Mouse (Mus musculus) small intestine, adult 2 months (tissue): ENCODE data around the gene Copg2. TPM values are rescaled to one million over a fixed set of nuclear protein-coding genes. Genes with fewer than 3 reads are reported as not detected.
"Not testable (repeated sequence)": the region's sequence is repeated elsewhere in the genome, so short reads cannot be mapped to it uniquely, and the experiment has no call there.

Source experiments
- H3K27ac ChIP-seq: fragments of 200-500 bp; 2 replicates; pipeline ENCODE4 v1.5.1; 2012; ENCODE audit warnings: low read depth, low read length, control low read depth, inconsistent platforms; ENCODE audit not compliant: insufficient read depth
- H3K27me3 ChIP-seq: fragments of 200-500 bp; 2 replicates; pipeline ENCODE4 v1.6.1; 2012; ENCODE audit warnings: mild to moderate bottlenecking, moderate library complexity, low read length, inconsistent platforms; ENCODE audit not compliant: control insufficient read depth, insufficient read depth
- H3K36me3 ChIP-seq: fragments of 200-500 bp; 2 replicates; pipeline ENCODE4 v1.6.1; 2012; ENCODE audit warnings: mild to moderate bottlenecking, low read length, control low read depth, inconsistent platforms; ENCODE audit not compliant: control insufficient read depth, insufficient read depth
- H3K4me1 ChIP-seq: fragments of 200-500 bp; 2 replicates; pipeline ENCODE4 v1.6.1; 2012; ENCODE audit warnings: low read length, inconsistent platforms, mixed read lengths; ENCODE audit not compliant: control insufficient read depth, insufficient read depth, insufficient read length
- H3K4me3 ChIP-seq: fragments of 200-500 bp; 2 replicates; pipeline ENCODE4 v1.5.1; 2012; ENCODE audit warnings: low read depth, mild to moderate bottlenecking, control low read depth, inconsistent platforms, low read length, moderate library complexity
- CTCF ChIP-seq: fragments of 200-500 bp; IDR thresholded peaks from 2 replicates; pipeline ENCODE4 v1.5.1; 2012; ENCODE audit warnings: low read depth, mild to moderate bottlenecking, control low read depth, inconsistent platforms, low read length, moderate library complexity, mixed read lengths; ENCODE audit not compliant: insufficient replicate concordance, insufficient read length; ENCODE audit errors: extremely low read depth
- POLR2A ChIP-seq: fragments of 200-500 bp; IDR thresholded peaks from 2 replicates; pipeline ENCODE4 v1.6.1; 2012; ENCODE audit warnings: low read depth, mild to moderate bottlenecking, control low read depth, inconsistent platforms, low read length, moderate library complexity
- WGBS: fragments of 180-500 bp; shearing (Covaris S2); methylation state at CpG from one replicate; pipeline ENCODE4 v1.1.7; 2018; 5-methylcytosine and 5-hydroxymethylcytosine counted together
- polyA plus RNA-seq: library from polyadenylated mRNA; depleted of rRNA; stranded (reverse); fragments of >200 nt; gene quantifications from 2 replicates; pipeline ENCODE4 v1.2.3, GENCODE M21; 2012

The Copg2 gene
- polyA plus RNA-seq, 1 experiment, result 3.1 TPM

- 75% methylated on average over 2 of the region's 2 CpGs for WGBS
Observed at GRCm38 (mm10) chr6:30832241-30832640, 64.4 kb downstream of the Copg2 start.

DNA sequence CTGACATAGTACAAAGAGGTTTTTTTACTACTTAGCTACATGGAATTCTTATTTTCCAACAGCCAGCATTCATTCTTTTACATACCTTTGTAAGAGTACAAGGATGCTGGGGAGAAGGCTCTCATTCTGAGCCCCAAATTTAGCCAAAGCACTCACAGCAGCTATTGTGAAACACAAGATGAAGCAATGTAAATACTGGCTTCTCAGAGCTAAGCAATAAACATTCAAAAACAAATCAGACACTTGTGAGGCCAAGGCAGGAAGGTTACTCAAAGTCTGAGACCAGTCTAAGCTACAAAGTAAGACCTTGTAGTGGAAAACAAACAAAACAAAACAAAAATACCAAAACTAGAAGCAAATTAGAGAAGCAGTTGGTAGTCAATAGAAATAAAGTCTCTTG lies 83.0 kb downstream of the Copg2 start:
- Histone ChIP-seq H3K27me3 (no peaks in the 10 kb centered on the region), H3K4me1 (no peaks in the 10 kb centered on the region), H3K4me3 (no peak overlapping the region), H3K36me3 (peaks cover 7% of the 10 kb centered on the region; the same call in 1 of the 2 replicates), H3K27ac (no peak overlapping the region)
- TF ChIP-seq POLR2A (no peak), CTCF (no peak)

More at GRCm38 (mm10) chr6:30832241-30832640, 64.4 kb downstream of the Copg2 start:
- peaks cover 2% of the 10 kb centered on the region for H3K36me3 ChIP-seq
- H3K4me1 ChIP-seq, result no peaks in the 10 kb centered on the region
- H3K4me3 ChIP-seq, result no peak overlapping the region
- no peak for TF ChIP-seq CTCF
- TF ChIP-seq POLR2A, result no peak
- H3K27ac ChIP-seq, result no peak overlapping the region
- H3K27me3 ChIP-seq, result no peaks in the 10 kb centered on the region

DNA sequence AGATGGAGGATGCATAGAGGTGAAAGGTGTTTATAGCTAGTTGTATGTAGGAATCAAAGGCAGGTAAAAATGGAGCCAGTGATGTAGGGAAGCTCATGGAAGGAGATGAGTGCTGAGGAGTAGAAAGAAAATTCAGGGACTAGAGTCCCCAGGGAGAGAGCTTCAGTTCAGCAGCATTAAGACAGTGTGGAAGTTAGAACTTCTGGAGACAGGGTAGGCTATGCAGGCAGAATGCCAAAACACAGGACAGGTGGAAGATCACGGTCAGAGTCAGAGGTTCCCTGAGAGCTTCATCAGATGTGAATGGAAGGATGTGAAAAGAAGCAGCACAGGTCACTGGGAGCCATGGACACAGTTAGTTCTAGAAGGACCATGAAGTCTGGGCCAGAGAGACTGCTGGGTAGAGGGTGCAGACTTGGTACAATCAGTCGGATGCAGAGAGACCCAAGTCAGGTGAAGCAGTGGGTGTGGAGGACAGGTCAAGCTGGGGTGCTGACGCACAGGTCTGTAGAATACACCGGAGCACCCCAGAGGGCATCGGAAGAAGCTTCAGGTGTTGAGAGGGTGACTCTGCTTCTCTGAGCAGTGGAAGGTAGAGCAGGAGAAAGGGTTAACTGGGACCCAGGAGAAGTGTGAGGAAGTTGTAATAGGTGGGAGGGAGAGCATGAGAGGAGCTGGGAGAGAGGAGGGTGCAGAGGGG lies 91.4 kb downstream of the Copg2 start:
- 92% methylated on average over 5 of the region's 5 CpGs for WGBS
- peaks cover 8% of the 10 kb centered on the region; the same call in 1 of the 2 replicates for H3K36me3 ChIP-seq
- peaks cover 2% of the 10 kb centered on the region; the same call in 1 of the 2 replicates for H3K4me1 ChIP-seq
- H3K27me3 ChIP-seq, result no peaks in the 10 kb centered on the region
- no peak overlapping the region for H3K4me3 ChIP-seq
- no peak overlapping the region for H3K27ac ChIP-seq
- no peak for TF ChIP-seq POLR2A
- TF ChIP-seq CTCF, result no peak

- H3K27me3 ChIP-seq, H3K4me1 ChIP-seq, H3K36me3 ChIP-seq, H3K4me3 ChIP-seq, H3K27ac ChIP-seq: not testable (repeated sequence)
- WGBS, result 74% methylated on average over 6 of the region's 6 CpGs
Observed at GRCm38 (mm10) chr6:30804389-30805052, 92.1 kb downstream of the Copg2 start.

DNA sequence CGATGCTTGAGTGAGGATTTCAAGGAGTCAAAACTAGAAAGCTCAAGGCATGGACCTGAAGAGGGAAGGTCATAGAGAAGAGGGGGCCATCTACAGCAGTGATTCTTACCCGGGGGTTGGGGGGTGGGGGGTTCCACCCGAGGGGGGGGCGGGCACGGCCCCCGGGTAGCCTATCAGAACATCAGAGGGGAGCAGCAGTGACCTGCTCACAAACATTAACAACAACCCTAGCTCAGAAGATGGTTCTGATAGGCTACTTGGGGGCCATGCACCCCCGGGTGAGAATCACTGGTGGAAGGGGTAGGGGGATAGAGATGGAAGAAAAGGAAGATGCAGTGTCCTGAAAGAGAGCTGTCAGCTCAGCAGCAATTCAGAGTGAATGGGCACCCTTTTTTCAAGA lies 93.7 kb downstream of the Copg2 start:
- H3K36me3 ChIP-seq, H3K4me1 ChIP-seq, H3K4me3 ChIP-seq, H3K27ac ChIP-seq, H3K27me3 ChIP-seq: not testable (repeated sequence)
- 85% methylated on average over 6 of the region's 7 CpGs for WGBS

DNA sequence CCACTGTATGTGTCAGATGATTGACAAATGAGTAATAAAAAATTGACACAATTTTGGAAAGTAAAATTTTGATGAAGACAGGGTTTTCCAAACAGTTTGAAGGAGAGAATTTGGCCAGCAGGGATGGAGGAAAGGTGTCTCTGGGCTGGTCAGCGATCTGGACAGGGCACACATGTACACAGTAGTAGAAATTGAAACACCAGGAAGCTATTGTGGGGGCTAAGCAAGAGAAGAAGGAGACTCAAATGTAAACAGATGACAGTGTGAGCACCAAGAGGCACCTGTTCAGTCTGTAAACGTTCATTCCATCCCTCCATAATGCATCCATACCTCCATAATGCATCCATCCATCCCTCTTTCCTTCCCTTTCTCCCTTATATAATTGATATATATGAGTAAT lies 145.4 kb downstream of the Copg2 start:
- TF ChIP-seq POLR2A (no peak), CTCF (no peak)
- Histone ChIP-seq H3K27me3 (no peaks in the 10 kb centered on the region), H3K27ac (no peak overlapping the region), H3K4me1 (no peaks in the 10 kb centered on the region), H3K4me3 (no peak overlapping the region), H3K36me3 (peaks cover 32% of the 10 kb centered on the region)
- 78% methylated on average over 2 of the region's 2 CpGs for WGBS

DNA sequence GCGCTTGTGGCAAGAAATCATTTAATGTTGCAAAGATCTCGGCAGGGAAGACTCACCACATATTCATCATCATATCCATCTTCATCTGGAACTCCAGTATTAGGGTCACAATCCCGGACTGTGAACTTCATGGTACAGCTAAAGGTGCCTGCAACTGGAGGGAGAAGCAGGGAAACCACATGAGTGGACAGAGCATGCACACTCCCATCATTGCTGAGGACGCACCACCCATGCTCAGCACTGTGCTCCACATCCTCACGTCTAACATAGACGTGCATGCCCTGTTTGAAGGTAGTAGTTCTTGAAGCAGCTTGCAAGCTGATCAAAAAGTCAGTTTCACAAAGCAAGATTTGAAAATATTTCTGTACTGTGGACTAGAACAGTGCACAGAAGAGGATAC lies 146.1 kb downstream of the Copg2 start:
- H3K36me3 ChIP-seq, result peaks cover 33% of the 10 kb centered on the region
- WGBS, result 91% methylated on average over 6 of the region's 6 CpGs
- H3K27ac ChIP-seq, result no peak overlapping the region
- no peak for TF ChIP-seq CTCF
- H3K4me3 ChIP-seq, result no peak overlapping the region
- no peaks in the 10 kb centered on the region for H3K4me1 ChIP-seq
- H3K27me3 ChIP-seq, result no peaks in the 10 kb centered on the region
